Comparison of ENCODE assay signal across 23 mouse cellular contexts in the genomic region with DNA sequence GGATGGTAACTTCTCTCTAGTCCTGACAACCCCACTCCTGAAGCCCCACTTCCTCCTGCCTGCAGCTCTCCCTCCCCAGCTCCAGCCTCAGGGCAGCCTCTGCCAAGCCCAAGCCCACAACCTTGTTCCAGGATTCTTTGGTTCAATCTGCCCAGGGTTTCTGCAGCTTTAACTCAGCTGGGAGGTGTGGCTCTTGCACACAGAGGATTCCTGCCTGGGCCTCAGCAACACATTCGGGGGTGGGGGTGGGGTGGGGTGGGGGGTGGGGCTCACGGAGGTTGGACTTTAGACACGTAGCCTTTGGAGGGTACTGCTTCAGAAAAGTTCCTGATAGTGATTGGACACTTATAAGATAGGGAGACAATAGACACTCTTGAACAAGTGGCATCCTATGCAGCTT. TPM values are rescaled to one million over a fixed set of nuclear protein-coding genes. Genes with fewer than 3 reads are reported as not detected.
"Had no signal": no experiment of that assay in that cellular context is flagged by ENCODE, and none has a peak within 500 bp of the region (broad histone marks: within the 10 kb centered on the region; RNA-seq: fewer than 3 reads in every experiment).

No protein-coding gene starts in this region.

- H3K4me2 ChIP-seq: kidney, embryonic 15.5 days; limb, embryonic 15.5 days; liver, embryonic 11.5 days; lung, embryonic 14.5 days; midbrain, embryonic 12.5 days; midbrain, embryonic 15.5 days; neural tube, embryonic 12.5 days; neural tube, embryonic 15.5 days; stomach, embryonic 15.5 days had no signal

- ATAC-seq: liver, postnatal 0 days; lung, postnatal 0 days; midbrain, embryonic 15.5 days had no signal

- H3K9me3 ChIP-seq: kidney, embryonic 15.5 days; limb, embryonic 15.5 days; midbrain, embryonic 12.5 days; midbrain, embryonic 15.5 days; neural tube, embryonic 15.5 days; stomach, embryonic 15.5 days had no signal

- DNase-seq: kidney, adult 11 months; kidney, adult 8-10 months; kidney, postnatal 10 days; kidney, postnatal 4 days; layer of hippocampus, adult 9-11 months; liver, postnatal 0 days; lung, embryonic 14.5 days; right cerebral cortex, postnatal 25 days; spleen, adult 18-20 months; thymus, postnatal 25 days had no signal

- H3K4me3 ChIP-seq: kidney, embryonic 15.5 days; limb, embryonic 15.5 days; megakaryocyte, embryonic 14.5 days; midbrain, embryonic 12.5 days; midbrain, embryonic 15.5 days; neural tube, embryonic 12.5 days; neural tube, embryonic 15.5 days; stomach, embryonic 15.5 days had no signal

- H3K36me3 ChIP-seq: kidney, embryonic 15.5 days; limb, embryonic 15.5 days; midbrain, embryonic 12.5 days; midbrain, embryonic 15.5 days; neural tube, embryonic 12.5 days; neural tube, embryonic 15.5 days; stomach, embryonic 15.5 days had no signal

- H3K27ac ChIP-seq: kidney, embryonic 15.5 days; limb, embryonic 15.5 days; liver, embryonic 14.5 days; macrophage; midbrain, embryonic 12.5 days; midbrain, embryonic 15.5 days; neural tube, embryonic 12.5 days; neural tube, embryonic 15.5 days; stomach, embryonic 15.5 days had no signal

- H3K9ac ChIP-seq: kidney, embryonic 15.5 days; limb, embryonic 15.5 days; liver, embryonic 14.5 days; liver, postnatal 0 days; lung, embryonic 14.5 days; midbrain, embryonic 12.5 days; midbrain, embryonic 15.5 days; neural tube, embryonic 12.5 days; neural tube, embryonic 15.5 days; stomach, embryonic 15.5 days had no signal

RNA-seq across cellular contexts. Expression of gene Kcng1, which starts 5.5 kb away (rescaled TPM):
- polyA plus RNA-seq: macrophage; thymus, postnatal 0 days had no signal
